Mouse (Mus musculus) E14TG2a.4 (cell line): Measurements from ENCODE around the gene Kcnh5.

Experiments used
- H3K27me3 ChIP-seq: 2 replicates; pipeline ENCODE4 v1.6.1; 2014; ENCODE audit warnings: low read length, control low read depth; ENCODE audit not compliant: insufficient read depth
- H3K36me3 ChIP-seq: 2 replicates; pipeline ENCODE4 v1.6.1; 2014; ENCODE audit warnings: low read length, control low read depth; ENCODE audit not compliant: insufficient read depth
- H3K4me1 ChIP-seq: replicated peaks from 2 replicates; pipeline ENCODE4 v1.6.1; 2014; ENCODE audit warnings: low read depth, low read length, control low read depth
- H3K4me3 ChIP-seq: replicated peaks from 2 replicates; pipeline ENCODE4 v1.5.1; 2014; ENCODE audit warnings: mild to moderate bottlenecking, low read length
- H3K9me3 ChIP-seq: 2 replicates; pipeline ENCODE4 v1.6.1; 2014; ENCODE audit warnings: low read length, control low read depth
- CTCF ChIP-seq: conservative IDR thresholded peaks from 2 replicates; pipeline ENCODE4 v1.5.1; 2014; ENCODE audit warnings: low read length
- NANOG ChIP-seq: IDR thresholded peaks from 2 replicates; pipeline ENCODE4 v1.6.1; 2014; ENCODE audit warnings: borderline replicate concordance, low read length, mixed read lengths
- POU5F1 ChIP-seq: IDR thresholded peaks from 2 replicates; pipeline ENCODE4 v1.6.1; 2014; ENCODE audit warnings: low read length, borderline replicate concordance

Gene Kcnh5

GRCm38 (mm10) chr12:75036694-75037093, 140.4 kb downstream of the Kcnh5 start:
- no peaks in the 10 kb centered on the region for H3K4me1 ChIP-seq
- H3K36me3 ChIP-seq: no peaks in the 10 kb centered on the region
- H3K9me3 ChIP-seq: no peaks in the 10 kb centered on the region
- H3K4me3 ChIP-seq: no peak overlapping the region
- no peak for TF ChIP-seq CTCF
- TF ChIP-seq POU5F1: no peak
- no peak for TF ChIP-seq NANOG
- H3K27me3 ChIP-seq: no peaks in the 10 kb centered on the region

- Histone ChIP-seq H3K4me3 (no peak overlapping the region), H3K9me3 (peaks cover 12% of the 10 kb centered on the region), H3K4me1 (no peaks in the 10 kb centered on the region), H3K27me3 (no peaks in the 10 kb centered on the region), H3K36me3 (no peaks in the 10 kb centered on the region)
- TF ChIP-seq POU5F1 (no peak), CTCF (no peak), NANOG (no peak)
These were observed 144.9 kb downstream of the Kcnh5 start for GRCm38 (mm10) chr12:75031970-75032864.

- TF ChIP-seq CTCF (no peak), NANOG (no peak), POU5F1 (no peak)
- H3K9me3 ChIP-seq: no peaks in the 10 kb centered on the region
- H3K4me3 ChIP-seq: no peak overlapping the region
- no peaks in the 10 kb centered on the region for H3K27me3 ChIP-seq
- H3K36me3 ChIP-seq: no peaks in the 10 kb centered on the region
- no peaks in the 10 kb centered on the region for H3K4me1 ChIP-seq
These were observed 205.9 kb downstream of the Kcnh5 start for GRCm38 (mm10) chr12:74971187-74971586.

GRCm38 (mm10) chr12:74969420-74969819, 207.7 kb downstream of the Kcnh5 start:
- H3K4me1 ChIP-seq: no peaks in the 10 kb centered on the region
- no peak overlapping the region for H3K4me3 ChIP-seq
- H3K36me3 ChIP-seq: no peaks in the 10 kb centered on the region
- H3K27me3 ChIP-seq: no peaks in the 10 kb centered on the region
- H3K9me3 ChIP-seq: no peaks in the 10 kb centered on the region
- TF ChIP-seq POU5F1 (no peak), CTCF (no peak), NANOG (no peak)

GRCm38 (mm10) chr12:74966266-74966665, 210.9 kb downstream of the Kcnh5 start:
- H3K36me3 ChIP-seq: no peaks in the 10 kb centered on the region
- H3K9me3 ChIP-seq: no peaks in the 10 kb centered on the region
- TF ChIP-seq CTCF: no peak
- TF ChIP-seq POU5F1: no peak
- TF ChIP-seq NANOG: no peak
- no peaks in the 10 kb centered on the region for H3K27me3 ChIP-seq
- no peak overlapping the region for H3K4me3 ChIP-seq
- no peaks in the 10 kb centered on the region for H3K4me1 ChIP-seq

GRCm38 (mm10) chr12:74952661-74953060, 224.5 kb downstream of the Kcnh5 start:
- peaks cover 8% of the 10 kb centered on the region for H3K9me3 ChIP-seq
- no peak overlapping the region for H3K4me3 ChIP-seq
- TF ChIP-seq POU5F1: no peak
- TF ChIP-seq NANOG: no peak
- no peak for TF ChIP-seq CTCF

GRCm38 (mm10) chr12:74951124-74952115, 225.7 kb downstream of the Kcnh5 start:
- TF ChIP-seq CTCF: no peak
- no peak for TF ChIP-seq NANOG
- TF ChIP-seq POU5F1: no peak
- no peaks in the 10 kb centered on the region for H3K27me3 ChIP-seq
- H3K9me3 ChIP-seq: peaks cover 13% of the 10 kb centered on the region
- no peak overlapping the region for H3K4me3 ChIP-seq
- no peaks in the 10 kb centered on the region for H3K4me1 ChIP-seq
- H3K36me3 ChIP-seq: no peaks in the 10 kb centered on the region

More at GRCm38 (mm10) chr12:74952661-74953060, 224.5 kb downstream of the Kcnh5 start:
- no peaks in the 10 kb centered on the region for H3K4me1 ChIP-seq
- H3K27me3 ChIP-seq: no peaks in the 10 kb centered on the region
- no peaks in the 10 kb centered on the region for H3K36me3 ChIP-seq

GRCm38 (mm10) chr12:74901331-74901730, 275.8 kb downstream of the Kcnh5 start:
- Histone ChIP-seq H3K4me3 (no peak overlapping the region), H3K4me1 (peaks cover 4% of the 10 kb centered on the region; the same call in 1 of the 2 replicates), H3K9me3 (no peaks in the 10 kb centered on the region), H3K36me3 (no peaks in the 10 kb centered on the region), H3K27me3 (no peaks in the 10 kb centered on the region)
- TF ChIP-seq NANOG: no peak
- no peak for TF ChIP-seq CTCF
- TF ChIP-seq POU5F1: no peak
